Mouse (Mus musculus): ENCODE results near the gene Morc4. TPM values are rescaled to one million over a fixed set of nuclear protein-coding genes. Genes with fewer than 3 reads are reported as not detected.

The Morc4 gene
- polyA plus RNA-seq (2012; rRNA removed; ENCODE audit: low replicate concordance) = 5.6 and 11.6 TPM in 2 replicates

GRCm38 (mm10) chrX:139870938-139871791 lies at the start of gene Morc4:
Gene Morc4, minus strand, starts transcription at chrX:139871677.

GRCm38 (mm10) chrX:139800406-139800878 lies 71.0 kb downstream of the Morc4 start, which contains the start of gene Cldn2:
Gene Cldn2, plus strand, starts transcription at chrX:139800828.

GRCm38 (mm10) chrX:139782278-139783044 lies 89.0 kb downstream of the Morc4 start, which contains the start of gene Ripply1:
Gene Ripply1, minus strand, starts transcription at chrX:139782353.

Other genes with a start within 250 kb of the Morc4 start
- gene Tbc1d8b, start 186.7 kb downstream of the Morc4 start, polyA plus RNA-seq (2012; rRNA removed; ENCODE audit: low replicate concordance) = 0.63 and 2.4 TPM in 2 replicates
- 0.66 TPM in 1 of 2 replicates, not detected in the other for gene Gm15013, start 157.2 kb downstream of the Morc4 start, polyA plus RNA-seq (2012; rRNA removed; ENCODE audit: low replicate concordance)
- not detected in 2 replicates for gene Ripply1, start 89.3 kb downstream of the Morc4 start, polyA plus RNA-seq (2012; rRNA removed; ENCODE audit: low replicate concordance)
- 0.19 and 0.31 TPM in 2 replicates for gene Cldn2, start 70.8 kb downstream of the Morc4 start, polyA plus RNA-seq (2012; rRNA removed; ENCODE audit: low replicate concordance)
- gene Rbm41, start 126.9 kb upstream of the Morc4 start, polyA plus RNA-seq (2012; rRNA removed; ENCODE audit: low replicate concordance) = 0.31 and 0.45 TPM in 2 replicates
- gene Nup62cl, start 191.0 kb upstream of the Morc4 start, polyA plus RNA-seq (2012; rRNA removed; ENCODE audit: low replicate concordance) = 0.17 and 2.5 TPM in 2 replicates
- not detected in 2 replicates for gene Pih1h3b, start 191.2 kb upstream of the Morc4 start, polyA plus RNA-seq (2012; rRNA removed; ENCODE audit: low replicate concordance)